Mouse (Mus musculus) adrenal gland, adult 8-10 months (tissue): ENCODE results near the gene Ap4e1. TPM values are rescaled to one million over a fixed set of nuclear protein-coding genes. Genes with fewer than 3 reads are reported as not detected.
"Not testable (repeated sequence)": the region's sequence is repeated elsewhere in the genome, so short reads cannot be mapped to it uniquely, and the experiment has no call there.

Experiments
- DNase-seq: peaks from one replicate; pipeline ENCODE4 v3.0.0; 2022
- microRNA-seq, 2 experiments: library from miRNA; unstranded; fragments of <30 nt; microRNA quantifications; one replicate each; pipeline ENCODE4 v1.2.0; 2022
- total RNA-seq, 4 experiments: library from RNA; stranded (reverse); gene quantifications; 2 replicates each; pipeline ENCODE4 v1.2.4; 2022

Ap4e1 gene
- total RNA-seq, 4 experiments from 2014 or later = 9.4 to 15.7 (median 12.3) TPM

- not testable (repeated sequence) for DNase-seq
These were observed 70.5 kb downstream of the Ap4e1 start for GRCm38 (mm10) chr2:127079066-127079465.

GRCm38 (mm10) chr2:127079881-127080590 is 71.5 kb downstream of the Ap4e1 start:
- no peak for DNase-seq

DNA sequence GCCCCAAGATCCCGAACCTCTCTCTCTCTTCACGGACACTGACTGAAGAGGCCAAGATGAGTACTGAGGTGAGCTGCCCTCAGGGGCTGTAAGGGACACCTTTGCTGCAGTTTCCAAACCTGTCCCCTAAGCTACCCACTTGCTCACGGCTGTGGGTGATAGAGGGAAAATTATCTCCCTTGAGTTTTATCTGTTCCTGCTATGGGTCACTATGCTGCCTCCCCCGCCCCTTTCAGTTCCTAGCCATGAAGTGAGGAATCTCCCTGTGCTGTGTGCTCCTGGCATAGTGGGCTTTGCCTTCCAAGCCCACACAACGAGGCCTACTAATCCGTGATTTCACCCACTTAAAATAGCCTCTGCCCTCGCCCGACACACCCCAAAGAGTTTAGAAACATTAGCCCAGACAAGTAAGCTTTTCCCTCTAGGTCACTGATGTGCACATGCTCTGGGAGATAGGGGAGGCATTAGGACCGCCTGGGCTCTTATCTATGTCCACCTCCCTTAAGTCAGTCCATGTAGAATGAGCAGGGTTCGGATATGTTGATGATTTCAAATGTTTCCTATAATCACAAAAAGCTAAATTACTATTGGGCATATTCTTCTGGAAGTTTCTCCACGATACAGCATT is 72.2 kb downstream of the Ap4e1 start:
- DNase-seq = no peak

GRCm38 (mm10) chr2:127086235-127086634 is 77.7 kb downstream of the Ap4e1 start:
- DNase-seq = no peak

DNA sequence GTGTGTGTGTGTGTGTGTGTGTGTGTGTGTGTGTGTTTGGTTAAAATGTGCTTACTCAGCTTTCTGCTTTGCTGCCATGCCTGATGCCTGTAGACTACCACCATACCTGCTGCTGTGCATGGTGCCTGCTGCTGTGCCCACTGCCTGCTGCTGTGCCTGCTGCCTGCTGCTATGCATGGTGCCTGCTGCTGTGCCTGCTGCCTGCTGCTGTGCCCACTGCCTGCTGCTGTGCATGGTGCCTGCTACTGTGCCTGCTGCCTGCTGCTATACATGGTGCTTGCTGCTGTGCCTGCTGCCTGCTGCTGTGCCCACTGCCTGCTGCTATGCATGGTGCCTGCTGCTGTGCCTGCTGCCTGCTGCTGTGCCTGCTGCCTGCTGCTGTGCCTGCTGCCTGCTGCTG is 81.6 kb downstream of the Ap4e1 start:
- DNase-seq = not testable (repeated sequence)

- no peak for DNase-seq
These were observed 83.5 kb downstream of the Ap4e1 start for GRCm38 (mm10) chr2:127092000-127092399.

DNA sequence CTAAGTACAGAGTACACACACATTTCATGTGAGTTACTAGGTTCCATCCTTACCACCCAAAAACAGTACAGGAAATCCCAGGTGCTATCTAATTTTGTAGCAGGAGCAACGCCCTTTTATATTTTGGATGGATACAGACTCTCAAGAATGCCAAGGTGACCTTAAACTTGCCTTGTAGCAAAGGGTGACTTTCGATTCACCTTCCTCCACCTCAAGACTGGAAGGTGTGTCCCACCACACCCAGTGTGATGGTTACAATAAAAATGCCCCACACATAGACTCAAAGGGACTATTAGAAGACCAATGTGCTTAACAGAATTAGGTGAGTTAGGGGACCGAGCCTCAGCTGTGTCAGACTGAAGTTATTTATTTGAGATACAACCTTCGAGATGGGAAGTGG is 100.5 kb downstream of the Ap4e1 start:
- no peak for DNase-seq

Small RNA genes within 50 kb of the gene (microRNA-seq; reads per million reads assigned to microRNA genes)
- gene Gm24081 = 0 reads per million in 2 experiments

Other genes starting within 250 kb of the Ap4e1 start
- gene Usp50, start 225.2 kb upstream of the Ap4e1 start, total RNA-seq = under 1 TPM in 1 of 4 experiments, not detected in 3; 0.16 TPM
- 10 to 100 TPM; 37.0 to 59.1 (median 50.0) TPM for gene Trpm7, start 132.5 kb upstream of the Ap4e1 start, total RNA-seq
- 10 to 100 TPM; 83.8 to 96.5 (median 89.4) TPM for gene Sppl2a, start 75.5 kb upstream of the Ap4e1 start, total RNA-seq
- 10 to 100 TPM; 26.7 to 33.4 (median 29.3) TPM for gene Blvra, start 61.9 kb downstream of the Ap4e1 start, total RNA-seq
- gene Ncaph, start 125.2 kb downstream of the Ap4e1 start, total RNA-seq = 1 to 10 TPM; 1.6 to 2.4 (median 1.7) TPM
- gene Itpripl1, start 134.7 kb downstream of the Ap4e1 start, total RNA-seq = 1 to 10 TPM; 4.8 to 6.5 (median 5.4) TPM
- gene 1810024B03Rik, start 199.6 kb downstream of the Ap4e1 start, total RNA-seq = 1 to 10 TPM; 1.1 to 2.5 (median 1.9) TPM
- gene Snrnp200, start 199.7 kb downstream of the Ap4e1 start, total RNA-seq = 100 to 1,000 TPM in 2 of 4 experiments, 10 to 100 TPM in 2; 81.3 to 110 (median 95.1) TPM
- gene Ciao1, start 239.1 kb downstream of the Ap4e1 start, total RNA-seq = 100 to 1,000 TPM; 121 to 155 (median 131) TPM
- 10 to 100 TPM; 80.3 to 95.7 (median 89.0) TPM for gene Tmem127, start 239.2 kb downstream of the Ap4e1 start, total RNA-seq